Mouse (Mus musculus): ENCODE measurements around the gene Kcnb1. TPM values are rescaled to one million over a fixed set of nuclear protein-coding genes. Genes with fewer than 3 reads are reported as not detected.

Kcnb1 gene
- polyA plus RNA-seq, 1 experiment from 2014 or later: 0.73 TPM

DNA sequence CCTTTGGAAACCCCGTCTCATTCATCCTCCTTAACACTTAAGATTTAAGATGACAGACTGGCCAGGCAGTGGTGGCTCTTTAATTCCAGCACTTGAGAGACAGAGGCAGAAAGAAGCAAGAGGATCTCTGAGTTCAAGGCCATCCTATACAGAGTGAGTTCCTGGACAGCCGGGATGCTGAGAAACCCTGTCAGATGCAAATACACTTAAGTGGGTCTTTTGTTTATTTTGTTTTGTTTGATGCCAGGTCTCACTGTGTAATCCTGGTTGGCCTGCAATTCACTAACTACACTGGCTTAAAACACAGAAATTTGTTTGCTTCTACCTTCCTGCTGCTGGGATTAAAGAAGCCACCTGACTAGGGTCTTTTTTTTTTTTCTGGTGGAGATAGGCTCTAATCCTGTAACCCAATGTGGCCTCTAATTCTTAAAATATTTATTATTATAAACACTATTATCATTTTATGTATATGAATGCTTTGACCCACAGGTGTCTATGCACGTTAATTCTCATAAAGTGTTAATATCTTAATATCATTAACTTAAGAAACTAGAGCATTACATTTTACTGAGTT, 131.1 kb downstream of the Kcnb1 start:
- no peaks in the 10 kb centered on the region for H3K9me3 ChIP-seq (ENCODE audit: control insufficient read depth, low read length)
- ATAC-seq (replicated peaks; ENCODE audit: low FRiP score) (no peak), DNase-seq (ENCODE audit: low spot score) (no peak)
- no peak overlapping the region for H3K9ac ChIP-seq (ENCODE audit: low read depth, low read length)
- no peaks in the 10 kb centered on the region for H3K27me3 ChIP-seq (replicated peaks; ENCODE audit: control insufficient read depth, insufficient read depth, low read length)
- H3K27ac ChIP-seq (ENCODE audit: low read depth, low read length): no peak overlapping the region
- WGBS: 75% methylated on average over 3 of the region's 3 CpGs
- H3K4me2 ChIP-seq: no peak overlapping the region
- H3K36me3 ChIP-seq (ENCODE audit: control insufficient read depth, insufficient read depth, low read length): peaks cover 32% of the 10 kb centered on the region
- H3K4me1 ChIP-seq (replicated peaks; ENCODE audit: control insufficient read depth, insufficient read depth, low read length): peaks cover 23% of the 10 kb centered on the region
- H3K4me3 ChIP-seq (ENCODE audit: low read depth, low read length): no peak overlapping the region

DNA sequence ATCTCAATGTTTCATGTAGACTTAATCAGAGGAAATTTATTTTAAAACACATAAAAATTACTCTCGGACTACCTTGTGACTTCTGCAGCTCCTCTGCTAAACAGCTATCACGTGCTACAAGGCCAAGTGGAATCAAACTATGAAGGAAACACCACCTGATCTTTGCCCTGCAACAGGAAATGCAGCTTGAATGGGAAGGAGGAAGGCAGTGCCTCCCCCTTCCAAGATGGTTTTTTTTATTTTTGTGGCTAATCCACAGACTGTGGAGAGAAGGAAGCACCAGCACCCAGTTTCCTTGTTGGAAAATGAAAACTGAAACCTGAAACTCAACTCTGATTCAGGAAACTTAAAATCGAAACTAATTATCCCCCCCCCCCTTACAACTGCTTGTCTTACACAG, 131.8 kb downstream of the Kcnb1 start:
- H3K9ac ChIP-seq (ENCODE audit: low read depth, low read length): no peak overlapping the region
- no peak for ATAC-seq (replicated peaks; ENCODE audit: low FRiP score)
- 0 out of 2 replicates have a peak overlapping the region, but pooled peaks have one; percentile 13 for H3K27ac ChIP-seq (ENCODE audit: low read depth, low read length)
- H3K9me3 ChIP-seq (ENCODE audit: control insufficient read depth, low read length): no peaks in the 10 kb centered on the region
- no peaks in the 10 kb centered on the region for H3K27me3 ChIP-seq (replicated peaks; ENCODE audit: control insufficient read depth, insufficient read depth, low read length)
- H3K36me3 ChIP-seq (ENCODE audit: control insufficient read depth, insufficient read depth, low read length): peaks cover 30% of the 10 kb centered on the region
- H3K4me1 ChIP-seq (replicated peaks; ENCODE audit: control insufficient read depth, insufficient read depth, low read length): peaks cover 28% of the 10 kb centered on the region
- no peak overlapping the region for H3K4me3 ChIP-seq (ENCODE audit: low read depth, low read length)
- no peak for DNase-seq (ENCODE audit: low spot score)
- H3K4me2 ChIP-seq: no peak overlapping the region
- WGBS: 66% methylated on average over 3 of the region's 3 CpGs

GRCm38 (mm10) chr2:167056942-167057323, 133.0 kb downstream of the Kcnb1 start:
- no peaks in the 10 kb centered on the region for H3K27me3 ChIP-seq (replicated peaks; ENCODE audit: control insufficient read depth, insufficient read depth, low read length)
- peaks cover 36% of the 10 kb centered on the region for H3K36me3 ChIP-seq (ENCODE audit: control insufficient read depth, insufficient read depth, low read length)
- H3K9ac ChIP-seq (ENCODE audit: low read depth, low read length): no peak overlapping the region
- no peak overlapping the region for H3K4me2 ChIP-seq
- peaks cover 31% of the 10 kb centered on the region for H3K4me1 ChIP-seq (replicated peaks; ENCODE audit: control insufficient read depth, insufficient read depth, low read length)
- H3K27ac ChIP-seq (ENCODE audit: low read depth, low read length): no peak overlapping the region
- ATAC-seq (replicated peaks; ENCODE audit: low FRiP score): no peak
- no peaks in the 10 kb centered on the region for H3K9me3 ChIP-seq (ENCODE audit: control insufficient read depth, low read length)
- 87% methylated on average over 5 of the region's 5 CpGs for WGBS
- no peak for DNase-seq (ENCODE audit: low spot score)
- H3K4me3 ChIP-seq (ENCODE audit: low read depth, low read length): no peak overlapping the region

DNA sequence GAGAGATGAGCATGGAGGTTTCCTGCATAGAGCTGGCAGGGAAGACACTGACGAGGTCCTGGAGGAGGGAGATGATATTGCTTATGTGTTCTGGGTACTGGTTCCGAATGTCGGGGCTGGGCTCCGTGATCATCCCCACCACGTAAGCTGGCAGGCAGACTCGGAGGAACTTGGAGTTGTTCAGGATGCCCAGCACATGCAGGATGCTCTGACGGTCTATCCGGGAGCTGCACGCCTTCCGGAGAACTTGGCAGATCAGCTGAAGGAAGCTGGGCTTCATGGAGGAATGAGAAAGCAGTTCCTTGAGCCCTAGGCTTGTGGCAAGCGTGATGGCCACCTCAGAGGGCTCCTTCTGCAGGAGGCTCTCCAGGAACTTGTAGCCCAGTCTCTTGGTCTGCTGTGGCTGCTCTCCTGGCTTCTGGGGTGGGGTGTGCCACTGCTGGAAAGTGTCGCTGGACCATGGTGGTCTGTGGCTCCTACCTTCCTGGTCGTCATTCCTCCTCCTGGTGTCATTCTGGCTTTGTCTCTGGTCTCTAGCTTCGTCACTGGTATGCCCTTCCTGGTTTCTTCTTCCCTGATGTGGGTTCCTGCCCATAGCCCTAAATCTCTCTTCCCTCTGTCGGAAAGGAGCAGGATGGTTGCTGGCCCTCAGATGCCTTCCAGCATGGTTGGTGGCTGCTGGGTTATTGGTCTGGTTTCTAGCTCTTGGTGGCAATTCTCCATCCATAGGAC, 133.6 kb downstream of the Kcnb1 start:
- no peaks in the 10 kb centered on the region for H3K9me3 ChIP-seq (ENCODE audit: control insufficient read depth, low read length)
- no peak overlapping the region for H3K9ac ChIP-seq (ENCODE audit: low read depth, low read length)
- DNase-seq (ENCODE audit: low spot score) (no peak), ATAC-seq (replicated peaks; ENCODE audit: low FRiP score) (no peak)
- H3K27ac ChIP-seq (ENCODE audit: low read depth, low read length): no peak overlapping the region
- no peaks in the 10 kb centered on the region for H3K27me3 ChIP-seq (replicated peaks; ENCODE audit: control insufficient read depth, insufficient read depth, low read length)
- H3K4me2 ChIP-seq: no peak overlapping the region
- H3K4me3 ChIP-seq (ENCODE audit: low read depth, low read length): no peak overlapping the region
- H3K4me1 ChIP-seq (replicated peaks; ENCODE audit: control insufficient read depth, insufficient read depth, low read length): peaks cover 26% of the 10 kb centered on the region
- H3K36me3 ChIP-seq (ENCODE audit: control insufficient read depth, insufficient read depth, low read length): peaks cover 38% of the 10 kb centered on the region
- 95% methylated on average over 15 of the region's 15 CpGs for WGBS

GRCm38 (mm10) chr2:167055386-167055785, 134.6 kb downstream of the Kcnb1 start:
- H3K36me3 ChIP-seq (ENCODE audit: control insufficient read depth, insufficient read depth, low read length): peaks cover 38% of the 10 kb centered on the region
- H3K27me3 ChIP-seq (replicated peaks; ENCODE audit: control insufficient read depth, insufficient read depth, low read length): no peaks in the 10 kb centered on the region
- WGBS: 90% methylated on average over 15 of the region's 15 CpGs
- H3K9ac ChIP-seq (ENCODE audit: low read depth, low read length): 0 out of 2 replicates have a peak overlapping the region, but pooled peaks have one; percentile 20
- peaks cover 20% of the 10 kb centered on the region for H3K4me1 ChIP-seq (replicated peaks; ENCODE audit: control insufficient read depth, insufficient read depth, low read length)
- H3K4me3 ChIP-seq (ENCODE audit: low read depth, low read length): no peak overlapping the region
- H3K27ac ChIP-seq (ENCODE audit: low read depth, low read length): no peak overlapping the region
- no peak for ATAC-seq (replicated peaks; ENCODE audit: low FRiP score)
- H3K4me2 ChIP-seq: no peak overlapping the region
- H3K9me3 ChIP-seq (ENCODE audit: control insufficient read depth, low read length): no peaks in the 10 kb centered on the region
- DNase-seq (ENCODE audit: low spot score): no peak

DNA sequence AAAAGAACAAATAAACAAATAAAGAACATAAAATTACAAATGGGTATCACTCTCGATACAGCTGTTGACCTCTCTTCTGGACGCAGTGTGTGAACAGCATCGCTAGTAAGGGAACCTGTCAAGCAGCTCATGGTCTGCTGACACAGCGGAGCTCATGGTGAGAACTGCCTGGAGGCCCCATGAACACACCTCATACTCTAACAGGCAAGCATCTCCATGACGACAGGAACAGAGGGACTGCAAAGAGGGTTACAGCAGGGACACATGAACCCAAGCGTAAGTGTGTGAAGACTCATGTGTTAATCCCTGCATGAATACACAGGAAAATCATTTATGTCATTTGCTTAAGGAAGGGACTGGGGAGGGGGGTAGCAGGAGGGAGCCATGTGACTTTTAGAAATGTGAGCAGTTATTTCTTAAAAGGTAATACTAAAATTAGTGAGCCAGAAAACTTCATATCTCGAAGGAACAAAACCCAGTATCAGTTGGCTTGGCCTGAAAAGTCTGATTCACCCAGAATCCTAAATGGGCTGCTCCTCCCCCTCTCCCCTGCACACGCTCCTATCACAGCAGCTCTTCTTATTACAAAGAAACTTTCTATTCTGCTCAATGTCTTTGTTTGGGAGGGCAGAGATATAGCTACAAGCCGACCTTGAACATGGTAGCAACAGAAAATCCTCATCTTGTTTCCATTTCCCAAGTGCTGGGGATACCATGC, 136.7 kb downstream of the Kcnb1 start:
- Histone ChIP-seq H3K36me3 (ENCODE audit: control insufficient read depth, insufficient read depth, low read length) (peaks cover 38% of the 10 kb centered on the region), H3K4me2 (no peak overlapping the region), H3K4me1 (replicated peaks; ENCODE audit: control insufficient read depth, insufficient read depth, low read length) (peaks cover 10% of the 10 kb centered on the region), H3K9me3 (ENCODE audit: control insufficient read depth, low read length) (no peaks in the 10 kb centered on the region), H3K4me3 (ENCODE audit: low read depth, low read length) (no peak overlapping the region), H3K9ac (ENCODE audit: low read depth, low read length) (no peak overlapping the region), H3K27ac (ENCODE audit: low read depth, low read length) (peak overlapping the region; percentile 11; the same call in 1 of the 2 replicates), H3K27me3 (replicated peaks; ENCODE audit: control insufficient read depth, insufficient read depth, low read length) (no peaks in the 10 kb centered on the region)
- DNase-seq (ENCODE audit: low spot score): no peak
- 80% methylated on average over 9 of the region's 9 CpGs for WGBS
- ATAC-seq (replicated peaks; ENCODE audit: low FRiP score): 0 out of 2 replicates have a peak, but pooled peaks have one; percentile 38

DNA sequence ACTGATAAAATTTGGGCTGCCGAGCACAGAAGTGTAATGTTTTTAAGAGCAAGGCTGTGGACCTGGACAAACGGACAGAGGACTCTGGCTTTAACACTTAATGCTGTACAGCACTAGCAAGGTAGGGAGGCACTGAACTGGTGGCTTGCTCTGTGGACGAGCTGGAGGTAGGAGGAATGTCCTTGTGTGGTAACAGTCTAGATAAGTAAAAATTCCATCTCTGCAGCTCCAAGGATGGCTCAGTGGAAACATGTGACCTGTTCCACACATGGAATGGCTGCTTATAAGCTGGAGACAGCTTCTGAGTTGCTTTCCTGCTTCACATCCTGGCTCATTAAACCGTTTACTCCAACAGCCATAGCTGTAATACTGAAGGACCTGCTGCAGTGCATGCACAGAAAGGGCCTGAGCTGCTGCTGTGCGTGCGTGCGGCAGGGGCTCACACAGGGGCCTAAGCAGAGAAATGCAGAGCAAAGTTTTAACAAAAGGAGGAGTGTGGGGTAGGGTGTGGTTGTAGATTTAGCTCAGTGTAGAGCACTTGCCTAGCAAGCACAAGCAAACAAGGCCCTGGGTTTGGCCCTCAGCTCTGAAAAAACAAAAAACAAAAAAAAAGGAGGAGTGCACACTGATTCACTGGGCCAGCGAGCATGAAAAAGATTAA, 141.1 kb downstream of the Kcnb1 start:
- ATAC-seq (replicated peaks; ENCODE audit: low FRiP score) (no peak), DNase-seq (ENCODE audit: low spot score) (no peak)
- no peak overlapping the region for H3K27ac ChIP-seq (ENCODE audit: low read depth, low read length)
- H3K4me2 ChIP-seq: no peak overlapping the region
- no peak overlapping the region for H3K4me3 ChIP-seq (ENCODE audit: low read depth, low read length)
- peaks cover 14% of the 10 kb centered on the region for H3K4me1 ChIP-seq (replicated peaks; ENCODE audit: control insufficient read depth, insufficient read depth, low read length)
- no peak overlapping the region for H3K9ac ChIP-seq (ENCODE audit: low read depth, low read length)
- WGBS: 80% methylated on average over 8 of the region's 8 CpGs
- peaks cover 42% of the 10 kb centered on the region for H3K36me3 ChIP-seq (ENCODE audit: control insufficient read depth, insufficient read depth, low read length)
- H3K9me3 ChIP-seq (ENCODE audit: control insufficient read depth, low read length): no peaks in the 10 kb centered on the region
- no peaks in the 10 kb centered on the region for H3K27me3 ChIP-seq (replicated peaks; ENCODE audit: control insufficient read depth, insufficient read depth, low read length)

DNA sequence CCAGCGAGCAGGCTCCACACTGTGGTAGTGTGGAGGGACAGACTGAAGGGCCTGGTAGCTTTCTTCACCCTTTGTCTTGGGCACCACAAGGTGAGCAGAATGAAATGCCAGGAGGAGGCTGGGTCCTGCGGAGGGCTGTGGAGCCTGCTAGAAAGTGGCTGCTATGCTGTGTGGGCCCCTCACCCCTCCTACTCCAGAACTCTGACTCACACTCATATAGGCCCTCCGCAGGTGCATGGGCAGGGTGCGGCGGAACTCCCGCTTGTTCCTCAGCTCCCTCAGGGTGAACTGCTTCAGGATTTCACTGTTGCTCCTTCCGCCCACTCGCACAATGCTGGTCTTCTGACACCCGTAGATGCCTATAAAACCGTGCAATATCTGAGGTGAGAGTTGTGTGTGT, 141.7 kb downstream of the Kcnb1 start:
- H3K4me2 ChIP-seq: no peak overlapping the region
- no peak for DNase-seq (ENCODE audit: low spot score)
- ATAC-seq (replicated peaks; ENCODE audit: low FRiP score): no peak
- no peaks in the 10 kb centered on the region for H3K27me3 ChIP-seq (replicated peaks; ENCODE audit: control insufficient read depth, insufficient read depth, low read length)
- H3K4me1 ChIP-seq (replicated peaks; ENCODE audit: control insufficient read depth, insufficient read depth, low read length): peaks cover 11% of the 10 kb centered on the region
- H3K4me3 ChIP-seq (ENCODE audit: low read depth, low read length): no peak overlapping the region
- WGBS: 93% methylated on average over 10 of the region's 10 CpGs
- no peaks in the 10 kb centered on the region for H3K9me3 ChIP-seq (ENCODE audit: control insufficient read depth, low read length)
- no peak overlapping the region for H3K9ac ChIP-seq (ENCODE audit: low read depth, low read length)
- peaks cover 42% of the 10 kb centered on the region for H3K36me3 ChIP-seq (ENCODE audit: control insufficient read depth, insufficient read depth, low read length)
- H3K27ac ChIP-seq (ENCODE audit: low read depth, low read length): no peak overlapping the region
